Mouse (Mus musculus): ENCODE data around the gene 2410015M20Rik.

2410015M20Rik gene

GRCm38 (mm10) chr17:56614391-56615135 lies 5.0 kb upstream of the 2410015M20Rik start:
- intact Hi-C loops (cut with DNase I), result loop anchor here (5.0 kb wide), 1 partner anchor 53 kb away; no protein-coding TSS in a partner anchor

DNA sequence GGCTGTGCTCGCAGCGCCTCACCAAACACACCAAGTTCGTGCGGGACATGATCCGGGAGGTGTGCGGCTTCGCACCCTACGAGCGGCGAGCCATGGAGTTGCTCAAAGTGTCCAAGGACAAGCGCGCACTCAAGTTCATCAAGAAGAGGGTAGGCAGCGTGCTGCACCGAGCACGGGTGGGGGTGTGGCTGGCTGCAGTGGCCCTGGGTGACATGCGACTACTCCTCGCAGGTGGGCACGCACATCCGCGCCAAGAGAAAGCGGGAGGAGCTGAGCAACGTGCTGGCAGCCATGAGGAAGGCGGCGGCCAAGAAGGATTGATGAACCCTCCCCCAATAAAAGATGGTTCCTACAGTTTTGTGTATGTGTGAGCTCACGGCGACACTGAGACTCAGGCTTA lies 4.3 kb upstream of the 2410015M20Rik start:
- intact Hi-C loops (cut with DNase I), result loop anchor here (5.0 kb wide), 1 partner anchor 53 kb away; no protein-coding TSS in a partner anchor

GRCm38 (mm10) chr17:56613236-56613844 lies 3.8 kb upstream of the 2410015M20Rik start, which contains the start of gene Rpl36:
TSS of gene Rpl36 (plus strand) at chr17:56613416.
- intact Hi-C loops (cut with DNase I), result loop anchor here (5.0 kb wide), 1 partner anchor 54 kb away; no protein-coding TSS in a partner anchor

DNA sequence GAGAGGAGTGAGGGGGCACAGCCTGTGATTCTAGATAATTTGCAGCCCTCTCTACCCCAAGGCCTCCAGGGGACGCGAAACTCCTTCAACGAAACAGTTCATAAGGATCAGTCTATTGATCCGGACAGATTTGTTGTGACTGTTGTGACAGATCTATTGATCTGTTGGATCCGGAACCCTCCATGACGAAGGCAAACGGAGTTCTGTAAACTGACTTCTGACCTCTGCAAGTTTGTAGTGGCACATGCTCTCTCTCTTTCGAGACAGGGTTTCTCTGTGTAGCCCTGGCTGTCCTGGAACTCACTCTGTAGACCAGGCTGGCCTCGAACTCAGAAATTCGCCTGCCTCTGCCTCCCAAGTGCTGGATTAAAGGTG lies 3.0 kb upstream of the 2410015M20Rik start:
- intact Hi-C loops (cut with DNase I), result loop anchor here (5.0 kb wide), 1 partner anchor 55 kb away; no protein-coding TSS in a partner anchor

DNA sequence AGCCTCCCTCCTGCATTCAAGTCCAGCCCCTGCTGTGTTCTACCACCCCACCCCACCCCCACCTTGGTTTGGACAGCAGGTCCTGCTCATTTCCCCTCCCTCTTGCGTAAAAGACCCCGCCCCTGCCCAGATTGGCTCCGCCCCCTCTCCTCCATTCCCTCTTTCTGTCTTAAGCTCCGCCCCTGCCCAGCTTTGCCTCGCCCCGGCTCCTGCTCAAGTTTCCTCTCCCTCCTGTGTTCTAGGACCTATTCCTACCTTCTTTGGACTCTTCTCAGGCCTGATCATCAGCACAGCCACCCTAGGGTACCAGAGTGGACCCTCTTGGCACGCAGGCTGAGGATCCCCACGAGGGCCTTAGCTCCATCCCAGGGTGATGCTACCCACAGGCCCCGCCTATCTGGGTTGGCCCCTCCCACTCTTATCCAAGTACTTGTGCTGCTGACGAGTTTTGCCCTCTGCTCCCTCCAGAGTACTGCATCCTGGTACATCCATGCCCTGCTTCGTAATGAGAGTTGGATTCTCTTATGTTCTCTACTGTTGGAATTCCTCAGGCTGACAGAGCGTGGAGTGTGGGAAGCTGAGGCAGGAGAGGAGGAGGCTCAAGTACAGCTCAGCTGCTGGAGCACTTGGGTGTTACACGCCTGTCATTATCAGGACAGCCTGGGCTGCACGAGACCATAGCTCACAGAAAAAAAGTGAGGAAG lies 2.4 kb upstream of the 2410015M20Rik start:
- intact Hi-C loops (cut with DNase I), result loop anchor here (5.0 kb wide), 1 partner anchor 55 kb away; no protein-coding TSS in a partner anchor

GRCm38 (mm10) chr17:56611323-56611722 lies 1.8 kb upstream of the 2410015M20Rik start:
- intact Hi-C loops (cut with DNase I), result loop anchor here (5.0 kb wide), 1 partner anchor 56 kb away; no protein-coding TSS in a partner anchor

DNA sequence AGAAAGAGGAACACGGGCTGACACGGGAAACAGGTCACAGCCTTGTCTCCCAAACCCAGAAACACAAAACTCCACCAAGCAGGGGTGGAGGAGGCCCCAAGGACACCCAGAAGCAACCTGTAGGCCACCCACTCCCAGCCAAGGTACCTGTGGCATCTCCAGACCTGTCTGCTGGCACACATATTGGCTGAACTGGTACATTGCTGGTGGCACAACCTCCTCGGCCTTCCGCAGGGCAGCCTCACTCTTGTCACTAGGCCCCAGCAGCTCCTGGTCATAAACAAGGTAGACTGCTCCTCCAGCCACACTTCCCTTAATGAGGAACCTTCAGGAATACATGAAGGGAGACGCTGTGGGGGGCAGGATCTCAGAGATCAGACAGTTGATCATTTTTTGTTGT lies 872 bp downstream of the 2410015M20Rik start:
- intact Hi-C loops (cut with DNase I), result no loop called here

- intact Hi-C loops (cut with DNase I), result no loop called here
Observed at GRCm38 (mm10) chr17:56607521-56608062, 2.0 kb downstream of the 2410015M20Rik start.

DNA sequence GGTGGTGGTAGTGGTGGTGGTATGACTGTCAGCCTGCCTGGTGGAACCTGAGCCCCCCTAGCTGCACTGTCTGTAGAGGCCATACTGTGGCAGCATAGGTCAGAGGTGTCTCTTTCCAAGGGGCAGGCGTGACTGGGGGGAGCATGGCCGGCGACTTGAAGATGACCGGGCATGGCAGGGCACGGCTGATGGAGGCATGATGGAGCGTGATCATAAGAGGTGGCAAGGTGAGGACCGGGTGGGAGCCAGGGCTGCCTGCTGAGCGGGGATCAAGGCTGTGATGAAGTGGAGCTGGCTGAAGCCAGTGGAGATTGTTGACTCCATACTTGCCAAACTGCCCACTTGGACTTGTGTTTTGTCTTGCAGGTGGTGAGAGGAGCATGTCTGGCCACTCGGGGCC lies 4.1 kb downstream of the 2410015M20Rik start:
- intact Hi-C loops (cut with DNase I), result no loop called here

GRCm38 (mm10) chr17:56604422-56604821 lies 5.1 kb downstream of the 2410015M20Rik start:
- intact Hi-C loops (cut with DNase I), result no loop called here

- intact Hi-C loops (cut with DNase I), result no loop called here
Observed at GRCm38 (mm10) chr17:56604070-56604380, 5.5 kb downstream of the 2410015M20Rik start.

GRCm38 (mm10) chr17:56603186-56604069 lies 6.1 kb downstream of the 2410015M20Rik start:
- intact Hi-C loops (cut with DNase I), result no loop called here

GRCm38 (mm10) chr17:56593527-56594271 lies 15.9 kb downstream of the 2410015M20Rik start:
- intact Hi-C loops (cut with DNase I), result no loop called here

- intact Hi-C loops (cut with DNase I), result no loop called here
Observed at GRCm38 (mm10) chr17:56592553-56592952, 17.0 kb downstream of the 2410015M20Rik start.

GRCm38 (mm10) chr17:56588921-56589320 lies 20.6 kb downstream of the 2410015M20Rik start:
- intact Hi-C loops (cut with DNase I), result no loop called here

GRCm38 (mm10) chr17:56587773-56588172 lies 21.8 kb downstream of the 2410015M20Rik start:
- intact Hi-C loops (cut with DNase I), result no loop called here

DNA sequence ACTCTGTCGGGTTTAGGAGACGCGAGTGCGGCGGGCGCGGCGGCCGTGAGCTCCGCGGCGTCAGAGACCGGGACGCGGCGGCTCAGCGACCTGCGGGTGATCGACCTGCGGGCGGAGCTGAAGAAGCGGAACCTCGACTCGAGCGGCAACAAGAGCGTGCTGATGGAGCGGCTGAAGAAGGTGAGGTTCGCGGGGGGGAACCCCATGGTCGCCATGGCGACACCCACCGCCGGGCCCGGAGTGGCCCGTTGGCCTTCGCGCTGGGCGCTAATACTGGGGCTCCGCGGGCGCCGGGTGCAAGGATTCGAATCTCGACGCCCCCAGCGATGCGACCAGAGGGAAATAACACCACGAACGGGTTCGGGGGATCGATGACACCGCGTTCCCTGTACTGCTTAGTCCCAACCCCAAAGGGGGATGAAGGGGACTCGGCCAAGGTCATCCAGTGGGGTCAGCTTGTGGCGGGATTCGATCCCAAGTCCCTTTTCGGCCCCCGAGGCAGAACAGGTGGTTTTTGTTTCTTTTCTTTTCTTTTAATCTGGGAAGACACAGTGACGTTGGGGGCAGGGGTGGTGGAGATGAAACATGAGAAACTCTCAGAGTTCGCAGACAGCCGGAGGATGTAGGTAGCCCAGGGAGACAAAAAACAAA lies 24.3 kb downstream of the 2410015M20Rik start:
- intact Hi-C loops (cut with DNase I), result no loop called here

GRCm38 (mm10) chr17:56584257-56585130 lies 25.1 kb downstream of the 2410015M20Rik start, which contains the start of the genes Safb2 and Safb:
TSS of gene Safb2 (minus strand) at chr17:56584585.
TSS of gene Safb (plus strand) at chr17:56584825.
- intact Hi-C loops (cut with DNase I), result no loop called here
